Mouse (Mus musculus): ENCODE measurements at regions not wholly inside any gene's neighbourhood (a gene's known extent, or its start where the extent isn't known, plus 50 kb on each side); places are given as distances from the start of the nearest gene placed in this dataset.

GRCm38 (mm10) chr10:85266148-85266547 is 81.3 kb upstream of the Cry1 start:
- no peak for TF ChIP-seq CTCF (IDR thresholded peaks at IDR 0.05; ENCODE audit: low read depth, low read length)
- no peak for TF ChIP-seq POLR2A (IDR thresholded peaks at IDR 0.05; ENCODE audit: extremely low read depth, insufficient read depth, low read length)

All from liver, adult 2 months (tissue).